Mouse (Mus musculus): Measurements from ENCODE around the gene Atp5j. TPM values are rescaled to one million over a fixed set of nuclear protein-coding genes. Genes with fewer than 3 reads are reported as not detected.

Atp5j gene
- total RNA-seq, 2 experiments from 2014 or later, result 301 to 317 TPM

- no peak for DNase-seq (ENCODE audit: low spot score in 2 of 2)
Measured at GRCm38 (mm10) chr16:84810254-84810653, 25.2 kb downstream of the Atp5j start.

- DNase-seq (ENCODE audit: low spot score in 2 of 2), result no peak
Measured at GRCm38 (mm10) chr16:84807874-84808273, 27.6 kb downstream of the Atp5j start.

- DNase-seq (ENCODE audit: low spot score in 2 of 2), result no peak
Measured at GRCm38 (mm10) chr16:84806175-84806574, 29.2 kb downstream of the Atp5j start.

- DNase-seq (ENCODE audit: low spot score in 2 of 2), result no peak
Measured at GRCm38 (mm10) chr16:84804866-84805265, 30.6 kb downstream of the Atp5j start.

GRCm38 (mm10) chr16:84802217-84802616 lies 33.2 kb downstream of the Atp5j start:
- peak in 1 of 2 experiments; percentile 19 for DNase-seq (ENCODE audit: low spot score in 2 of 2)

GRCm38 (mm10) chr16:84800038-84800437 lies 35.4 kb downstream of the Atp5j start:
- no peak for DNase-seq (ENCODE audit: low spot score in 2 of 2)

GRCm38 (mm10) chr16:84796678-84797077 lies 38.7 kb downstream of the Atp5j start:
- no peak for DNase-seq (ENCODE audit: low spot score in 2 of 2)

GRCm38 (mm10) chr16:84795337-84795736 lies 40.1 kb downstream of the Atp5j start:
- DNase-seq (ENCODE audit: low spot score in 2 of 2), result no peak

GRCm38 (mm10) chr16:84793401-84793800 lies 42.0 kb downstream of the Atp5j start:
- DNase-seq (ENCODE audit: low spot score in 2 of 2), result no peak

- DNase-seq (ENCODE audit: low spot score in 2 of 2), result no peak
Measured at GRCm38 (mm10) chr16:84790595-84791165, 44.7 kb downstream of the Atp5j start.

GRCm38 (mm10) chr16:84784966-84785365 lies 50.5 kb downstream of the Atp5j start:
- DNase-seq (ENCODE audit: low spot score in 2 of 2), result no peak

GRCm38 (mm10) chr16:84783279-84783678 lies 52.1 kb downstream of the Atp5j start:
- no peak for DNase-seq (ENCODE audit: low spot score in 2 of 2)

GRCm38 (mm10) chr16:84779718-84780117 lies 55.7 kb downstream of the Atp5j start:
- no peak for DNase-seq (ENCODE audit: low spot score in 2 of 2)

GRCm38 (mm10) chr16:84778861-84779630 lies 56.4 kb downstream of the Atp5j start:
- DNase-seq (ENCODE audit: low spot score in 2 of 2), result no peak

GRCm38 (mm10) chr16:84778431-84778830 lies 57.0 kb downstream of the Atp5j start:
- DNase-seq (ENCODE audit: low spot score in 2 of 2), result no peak

Other genes with a start within 250 kb of the Atp5j start
- 10 to 100 TPM; 18.9 to 21.3 TPM for gene Mrpl39, start 99.9 kb downstream of the Atp5j start, total RNA-seq (2021)
- gene Jam2, start 61.5 kb downstream of the Atp5j start, total RNA-seq (2021), result 10 to 100 TPM; 26.3 to 30.4 TPM
- 10 to 100 TPM; 23.2 to 25.7 TPM for gene Gabpa, start 700 bp downstream of the Atp5j start, total RNA-seq (2021)